Mouse (Mus musculus): Measurements from ENCODE around the gene Aff2.
A peak's percentile ranks its signal among the peaks of the same experiment; 100 is the strongest.

Gene Aff2

GRCm38 (mm10) chrX:69360238-69361054 lies at the start of gene Aff2:
Gene Aff2, plus strand, starts transcription at chrX:69360294.
- DNase-seq, result peak; percentile 56

DNA sequence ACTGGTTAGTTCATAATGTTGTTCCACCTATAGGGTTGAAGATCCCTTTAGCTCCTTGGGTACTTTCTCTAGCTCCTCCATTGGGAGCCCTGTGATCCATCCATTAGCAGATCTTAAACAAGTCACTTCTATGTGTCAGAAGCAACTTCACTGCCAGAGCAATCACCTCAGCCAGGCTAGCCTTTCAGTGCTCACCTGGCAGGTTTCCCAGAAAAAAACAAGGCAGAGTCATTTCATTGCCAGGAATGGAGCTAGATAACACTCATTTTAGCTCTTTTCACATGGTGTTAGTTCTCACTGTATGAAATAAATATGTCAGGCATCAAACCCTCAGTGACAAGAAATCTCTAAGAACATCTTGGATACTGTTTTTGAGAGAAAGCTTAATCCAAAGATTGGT lies 22.8 kb upstream of the Aff2 start:
- DNase-seq, result no peak

- no peak for DNase-seq
Observed at GRCm38 (mm10) chrX:69355621-69356020, 4.5 kb upstream of the Aff2 start.

DNA sequence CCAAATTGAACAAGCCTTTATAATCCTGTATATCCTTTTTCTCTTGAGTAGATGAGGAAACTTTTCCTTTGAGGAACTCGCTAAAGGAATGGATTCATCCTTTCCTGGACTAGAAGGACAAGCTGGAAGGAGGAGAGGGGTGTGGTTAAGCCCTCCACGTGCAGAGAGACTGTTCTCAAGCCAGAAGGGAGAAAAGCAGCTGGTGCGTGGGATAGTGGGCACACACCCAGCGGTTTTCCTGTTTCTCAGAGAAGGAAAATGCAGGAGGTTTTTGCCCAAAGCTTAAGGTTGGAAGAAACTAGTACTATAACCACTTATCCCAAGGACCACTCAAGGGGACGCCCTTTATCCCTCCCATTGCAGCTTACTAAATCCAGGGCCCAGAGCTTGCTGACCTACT lies 734 bp upstream of the Aff2 start:
- peak; percentile 47 for DNase-seq

DNA sequence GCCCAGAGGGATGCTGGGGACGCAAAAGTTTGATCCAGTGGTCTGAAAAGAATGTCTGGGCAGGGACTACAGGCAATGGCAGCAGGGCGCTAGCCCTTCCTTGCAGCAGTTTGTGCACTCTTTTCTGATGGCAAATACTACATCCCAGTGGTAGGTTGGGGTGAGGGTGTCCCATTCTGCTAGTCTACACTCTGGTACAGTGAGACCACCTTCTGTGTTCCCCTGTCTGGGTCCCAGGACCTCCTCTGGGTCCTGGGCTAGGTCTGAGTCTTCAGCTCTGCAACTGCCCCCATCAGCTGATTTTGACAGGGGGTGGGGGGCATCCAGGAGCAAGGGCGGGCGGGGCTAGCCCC lies 233 bp upstream of the Aff2 start:
- no peak for DNase-seq

- DNase-seq, result no peak
Observed at GRCm38 (mm10) chrX:69361055-69361558, 1.0 kb downstream of the Aff2 start.

DNA sequence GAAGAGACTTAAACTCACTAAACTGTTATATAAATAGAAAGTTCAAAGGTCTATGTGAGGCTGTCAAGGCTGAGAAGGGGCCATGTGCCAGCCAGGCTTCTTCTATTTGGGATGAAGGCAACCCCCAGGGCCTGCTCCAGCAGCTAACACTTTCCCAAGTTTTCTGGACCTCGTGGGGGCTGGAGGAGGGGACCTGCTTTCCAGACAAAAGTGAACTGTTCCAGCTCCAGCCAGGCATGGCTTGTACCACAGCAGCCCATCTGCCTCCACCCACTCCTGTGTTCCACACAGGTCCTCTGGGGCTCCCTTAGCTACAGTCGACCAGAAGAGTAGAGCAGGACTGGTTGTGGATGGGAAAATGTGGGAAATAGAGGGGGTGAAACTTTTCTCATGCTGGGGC lies 4.1 kb downstream of the Aff2 start:
- DNase-seq, result no peak

DNA sequence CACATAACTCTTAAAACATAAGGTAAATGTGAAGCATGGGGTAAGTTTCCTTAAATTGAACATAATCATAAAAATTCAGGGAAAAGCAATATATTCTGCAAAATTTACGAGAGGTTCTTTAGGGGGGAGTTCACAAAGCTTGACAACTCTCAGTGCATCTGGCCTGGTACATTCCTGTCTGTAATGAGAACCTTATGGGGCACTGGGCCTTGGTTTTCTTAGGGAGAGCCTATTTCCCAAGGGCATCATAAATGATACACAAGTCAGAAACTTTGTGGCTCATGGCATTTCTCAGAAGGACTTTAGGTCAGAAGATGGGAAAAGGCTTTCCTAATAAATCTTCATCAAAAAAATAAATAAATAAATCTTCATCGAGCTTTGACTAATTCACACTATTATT lies 13.2 kb downstream of the Aff2 start:
- DNase-seq, result no peak

DNA sequence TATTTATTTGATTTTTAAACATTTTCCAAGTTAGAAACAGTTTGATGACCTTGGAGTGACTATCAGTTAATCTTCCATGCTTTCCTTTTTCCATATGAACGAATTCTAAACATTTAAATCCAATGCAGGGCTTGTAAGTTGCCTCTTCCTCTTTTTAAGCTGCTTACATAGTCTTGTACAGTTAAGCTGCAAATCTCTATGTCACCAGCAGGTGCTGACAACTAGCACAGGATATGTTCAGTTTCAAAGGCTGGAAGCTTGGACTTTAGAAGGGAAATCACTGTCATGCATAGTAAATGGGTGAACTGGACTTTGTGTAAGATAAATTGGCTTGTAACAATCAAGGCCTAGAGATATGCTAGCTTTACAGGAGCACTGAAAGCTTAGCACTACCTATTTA lies 29.6 kb downstream of the Aff2 start:
- DNase-seq, result no peak

DNA sequence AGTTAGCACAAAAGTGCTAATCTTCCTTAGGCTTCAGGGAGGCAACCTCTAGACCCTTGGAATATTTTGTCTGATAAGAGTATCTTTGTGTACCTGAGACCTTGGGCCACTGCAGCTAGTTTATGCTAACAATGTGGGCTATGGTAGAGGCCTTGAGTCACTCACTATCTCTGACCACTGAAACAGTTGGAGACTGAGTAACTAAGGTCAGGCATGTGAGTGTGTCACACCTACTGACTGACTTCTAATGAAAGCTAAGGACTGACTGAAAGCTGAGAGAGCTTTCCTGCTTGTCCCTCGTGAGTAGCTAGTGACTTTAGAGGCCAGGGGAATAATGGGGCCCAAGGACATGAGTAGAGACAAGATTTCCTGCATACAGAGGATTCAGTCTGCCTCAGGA lies 54.9 kb downstream of the Aff2 start:
- no peak for DNase-seq

DNA sequence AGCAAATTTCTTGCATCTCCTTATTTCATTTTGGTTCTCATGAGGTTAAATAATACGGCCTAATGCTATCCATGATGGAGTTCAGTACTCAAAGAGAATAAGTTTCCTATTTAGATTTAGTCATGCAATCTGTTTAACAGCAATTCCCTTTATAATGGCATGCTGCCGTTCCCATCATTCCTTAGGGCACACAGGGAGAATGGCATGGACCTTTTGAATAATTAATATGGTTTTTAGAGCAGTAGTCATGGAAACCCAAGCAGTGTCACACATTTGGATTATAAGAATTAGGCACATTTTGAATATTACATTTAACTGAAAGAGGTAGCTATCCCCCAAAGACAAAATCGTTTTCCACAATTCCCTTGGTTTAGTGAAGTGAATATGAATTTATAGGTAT lies 78.3 kb downstream of the Aff2 start:
- DNase-seq, result no peak

DNA sequence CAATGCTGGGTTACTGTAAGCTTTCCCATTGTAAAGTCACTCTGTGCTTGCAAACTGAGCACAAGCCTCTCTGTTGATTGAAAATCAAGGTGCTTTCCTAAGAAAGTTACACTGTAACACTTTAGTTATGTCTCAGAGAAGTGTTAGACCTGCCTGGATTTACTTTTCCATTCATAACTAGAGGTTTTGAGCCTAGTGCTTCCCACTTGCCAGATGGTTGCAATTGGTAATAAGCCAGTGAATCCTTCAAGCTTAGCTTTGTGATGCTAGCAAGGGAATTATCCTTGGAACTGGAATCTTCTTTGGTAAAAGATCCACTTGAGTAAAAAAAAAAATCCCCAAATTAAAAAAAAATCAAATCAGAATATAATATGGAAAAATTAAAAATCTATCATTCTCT lies 81.8 kb downstream of the Aff2 start:
- no peak for DNase-seq

DNA sequence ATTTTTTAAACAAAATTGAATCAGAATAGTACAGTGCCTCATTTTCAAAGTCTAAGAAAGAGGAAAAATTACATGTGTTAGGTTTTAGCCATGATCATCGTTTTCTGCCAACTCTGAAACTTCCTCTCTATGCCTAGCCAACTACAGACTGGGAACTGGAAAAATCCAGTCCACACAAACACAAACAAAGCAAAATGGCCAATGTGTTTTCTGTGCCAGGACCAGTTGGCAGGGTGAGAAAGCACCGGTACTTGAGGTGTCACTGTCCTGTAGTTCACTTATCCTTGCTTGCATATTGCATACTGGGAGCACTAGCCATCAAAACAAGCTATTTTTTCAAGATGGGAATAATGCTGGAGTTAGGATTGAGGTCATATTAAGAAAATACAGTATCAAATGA lies 100.8 kb downstream of the Aff2 start:
- DNase-seq, result no peak

DNA sequence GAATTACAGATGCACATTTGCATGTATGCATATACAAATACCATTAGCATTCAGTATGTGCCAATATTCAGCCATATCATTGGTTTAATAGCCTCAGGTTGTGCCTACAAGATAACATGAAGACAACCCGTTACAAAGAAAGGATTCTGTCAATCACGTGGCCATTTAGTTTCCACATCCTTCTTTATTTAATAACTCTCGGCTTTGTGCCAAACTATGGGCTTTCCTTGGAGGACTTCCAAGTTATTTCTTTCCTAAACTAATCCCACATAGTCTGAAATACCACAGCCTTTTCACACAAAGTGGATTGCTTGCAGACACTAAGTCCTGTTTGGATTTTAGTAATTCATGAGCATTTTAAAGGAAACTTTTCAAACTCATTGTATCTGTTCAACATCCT lies 142.0 kb downstream of the Aff2 start:
- DNase-seq, result no peak

DNA sequence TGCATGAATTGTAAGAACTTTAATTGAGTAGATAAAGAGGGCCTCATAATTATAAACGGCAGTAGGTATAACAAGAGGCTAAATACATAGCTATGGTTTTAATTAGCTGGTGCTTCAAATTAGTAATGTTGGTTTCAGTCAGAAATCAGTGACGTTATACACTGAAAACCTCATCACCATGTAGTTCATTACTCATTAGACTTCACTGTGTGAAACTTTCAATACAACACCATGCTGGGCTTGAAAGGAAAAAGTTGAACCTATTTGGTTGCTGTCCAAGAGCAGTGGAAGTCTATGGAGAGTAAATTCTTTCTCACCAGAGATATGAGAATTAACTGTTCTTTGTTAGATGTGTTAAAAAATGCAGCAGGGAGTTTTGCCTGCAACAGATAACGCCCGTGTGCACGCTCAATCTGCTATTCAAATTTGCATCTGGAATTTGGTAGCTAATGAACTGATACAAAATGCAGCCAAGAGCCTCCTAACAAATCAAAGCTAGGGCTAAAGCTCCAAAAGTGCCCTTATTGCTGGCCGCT lies 158.0 kb downstream of the Aff2 start:
- no peak for DNase-seq

GRCm38 (mm10) chrX:69540811-69541210 lies 180.7 kb downstream of the Aff2 start:
- peak; percentile 12 for DNase-seq

DNA sequence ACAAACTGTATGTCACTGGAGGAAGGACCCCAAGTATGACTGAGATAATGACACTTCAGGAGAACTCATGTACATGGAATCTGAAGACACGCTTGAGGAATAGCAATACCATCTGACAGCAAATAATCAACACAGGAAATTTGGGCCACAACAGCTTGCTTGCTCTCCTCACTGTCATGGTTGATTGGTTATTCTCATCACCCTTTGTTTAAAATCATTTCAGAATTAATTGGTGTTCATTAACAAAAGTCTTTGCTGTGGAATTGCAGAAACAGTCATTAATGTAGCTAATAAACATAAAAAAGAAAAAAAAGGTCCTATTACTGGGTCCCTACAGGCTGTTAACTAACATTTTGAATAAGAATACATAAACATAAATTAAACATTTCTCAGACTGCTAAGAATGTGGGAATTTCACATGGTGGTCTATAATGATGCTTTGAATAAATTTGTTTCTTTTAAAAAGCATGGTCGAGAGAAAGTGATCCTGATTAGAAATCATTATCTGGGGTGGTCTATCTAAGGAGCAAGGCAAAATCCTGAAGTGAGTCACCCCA lies 219.9 kb downstream of the Aff2 start:
- DNase-seq, result no peak

DNA sequence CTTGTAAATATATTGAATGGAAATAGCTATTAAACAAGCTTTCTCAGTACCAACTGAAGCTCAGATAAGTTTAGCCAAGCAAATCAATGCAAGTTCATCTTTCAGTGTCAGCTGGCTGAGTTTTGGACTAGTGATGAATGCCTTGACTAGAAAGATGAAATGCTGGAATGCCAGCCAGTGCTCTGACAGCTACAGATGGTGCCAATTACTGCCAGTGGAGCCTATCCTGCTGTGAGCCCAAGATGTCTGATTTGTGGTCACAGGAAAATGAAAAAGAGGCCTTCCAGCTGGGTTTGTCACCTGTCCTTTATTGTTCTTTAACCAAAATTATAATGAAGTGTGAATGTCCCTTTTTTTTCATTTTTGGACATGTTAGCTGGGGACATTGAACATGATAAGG lies 248.7 kb downstream of the Aff2 start:
- DNase-seq, result peak; percentile 3

DNA sequence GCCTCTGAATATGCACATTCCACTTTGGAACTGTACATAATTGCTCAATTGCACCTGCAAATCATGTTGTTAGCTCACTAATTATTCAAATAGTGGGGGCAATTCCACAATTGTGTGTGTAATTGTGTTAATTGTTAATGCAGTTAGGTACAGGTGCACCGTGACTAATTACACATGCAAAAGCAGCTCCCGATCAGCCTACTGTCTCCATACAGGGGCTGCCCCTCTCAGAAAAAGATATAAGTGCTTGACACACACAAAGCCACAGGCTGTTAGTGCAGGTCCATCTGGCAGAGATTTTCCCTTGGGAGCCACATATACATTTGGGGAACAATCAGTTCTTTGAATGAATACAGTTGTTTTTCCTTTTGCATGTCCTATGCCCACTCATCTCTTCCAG lies 302.9 kb downstream of the Aff2 start:
- DNase-seq, result no peak

GRCm38 (mm10) chrX:69666145-69666677 lies 306.1 kb downstream of the Aff2 start:
- DNase-seq, result no peak

GRCm38 (mm10) chrX:69675691-69676090 lies 315.6 kb downstream of the Aff2 start:
- DNase-seq, result no peak

GRCm38 (mm10) chrX:69698840-69699239 lies 338.7 kb downstream of the Aff2 start:
- no peak for DNase-seq

- no peak for DNase-seq
Observed at GRCm38 (mm10) chrX:69738972-69739371, 378.9 kb downstream of the Aff2 start.

DNA sequence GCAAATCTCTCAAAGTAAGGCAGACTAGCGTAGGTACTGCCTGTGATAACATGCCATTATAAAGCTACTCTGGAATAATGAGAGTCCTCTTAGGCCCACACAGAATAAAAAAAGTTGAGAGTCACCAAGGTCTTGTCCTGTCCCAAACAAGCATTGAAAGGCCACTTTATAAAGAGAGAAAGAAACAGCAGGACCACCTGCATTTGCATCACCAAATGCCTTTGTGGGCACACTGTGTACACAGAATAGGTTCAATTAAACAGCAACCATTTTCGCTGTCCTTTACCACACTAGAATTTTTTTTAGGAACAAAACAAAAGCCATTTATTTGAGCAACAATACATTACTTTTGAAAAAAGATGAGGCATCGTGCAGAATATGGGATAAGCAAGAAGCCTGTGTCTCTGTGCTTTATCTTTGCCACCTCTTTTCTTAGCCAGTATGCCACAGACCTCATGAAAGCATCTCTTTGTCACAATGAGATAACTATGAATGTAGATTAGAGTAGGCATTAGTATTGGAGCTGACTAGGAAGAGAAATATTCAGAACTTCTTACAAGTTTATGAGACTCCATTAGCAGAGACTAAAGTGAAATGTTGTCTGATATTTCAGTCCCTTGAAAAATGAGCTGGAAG lies 385.0 kb downstream of the Aff2 start:
- no peak for DNase-seq
